Mouse (Mus musculus) retina, postnatal 7 days (tissue): ENCODE measurements around the gene Gm26938.

Experiments
- DNase-seq: peaks from one replicate; pipeline ENCODE4 v3.0.0-alpha.2; 2012; ENCODE audit warnings: low read depth, low spot score

Gm26938 gene

GRCm38 (mm10) chr5:139826357-139827055 lies at the start of gene Gm26938, which contains the start of gene Psmg3:
TSS of gene Gm26938 (minus strand) at chr5:139826407.
TSS of gene Psmg3 (minus strand) at chr5:139826885.
- DNase-seq = peak; percentile 87

DNA sequence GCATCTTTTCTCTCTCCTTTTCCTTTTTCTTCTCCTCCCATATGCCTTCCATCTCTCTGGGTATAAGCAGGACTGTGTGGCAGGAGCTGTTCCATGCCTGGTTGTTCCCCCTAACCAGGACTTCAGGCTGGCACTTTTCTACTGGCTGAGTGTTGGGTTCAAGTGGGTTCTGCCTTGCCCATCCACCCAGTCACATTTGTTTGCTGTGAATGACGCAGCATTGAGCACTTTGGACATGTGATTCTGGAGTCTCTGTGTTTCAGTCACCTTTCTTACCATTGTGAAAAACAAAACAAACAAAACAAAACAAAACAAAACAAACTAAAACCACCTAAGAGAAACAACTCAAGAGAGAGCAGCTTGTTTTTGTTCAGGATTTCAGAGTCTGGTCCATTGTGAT lies 45.3 kb upstream of the Gm26938 start:
- DNase-seq = no peak

- DNase-seq = peak; percentile 76
Measured at GRCm38 (mm10) chr5:139870886-139871285, 44.7 kb upstream of the Gm26938 start.

GRCm38 (mm10) chr5:139862759-139863158 lies 36.6 kb upstream of the Gm26938 start:
- DNase-seq = no peak

- no peak for DNase-seq
Measured at GRCm38 (mm10) chr5:139860328-139861104, 34.3 kb upstream of the Gm26938 start.

- DNase-seq = no peak
Measured at GRCm38 (mm10) chr5:139849626-139850320, 23.6 kb upstream of the Gm26938 start.

GRCm38 (mm10) chr5:139839142-139839541 lies 12.9 kb upstream of the Gm26938 start:
- DNase-seq = no peak

- peak; percentile 74 for DNase-seq
Measured at GRCm38 (mm10) chr5:139838476-139838892, 12.3 kb upstream of the Gm26938 start.

- DNase-seq = no peak
Measured at GRCm38 (mm10) chr5:139835706-139836105, 9.5 kb upstream of the Gm26938 start.

GRCm38 (mm10) chr5:139832125-139832524 lies 5.9 kb upstream of the Gm26938 start:
- DNase-seq = no peak

GRCm38 (mm10) chr5:139830734-139831133 lies 4.5 kb upstream of the Gm26938 start:
- no peak for DNase-seq

- no peak for DNase-seq
Measured at GRCm38 (mm10) chr5:139829384-139829783, 3.2 kb upstream of the Gm26938 start.

GRCm38 (mm10) chr5:139827593-139827992 lies 1.4 kb upstream of the Gm26938 start:
- no peak for DNase-seq

DNA sequence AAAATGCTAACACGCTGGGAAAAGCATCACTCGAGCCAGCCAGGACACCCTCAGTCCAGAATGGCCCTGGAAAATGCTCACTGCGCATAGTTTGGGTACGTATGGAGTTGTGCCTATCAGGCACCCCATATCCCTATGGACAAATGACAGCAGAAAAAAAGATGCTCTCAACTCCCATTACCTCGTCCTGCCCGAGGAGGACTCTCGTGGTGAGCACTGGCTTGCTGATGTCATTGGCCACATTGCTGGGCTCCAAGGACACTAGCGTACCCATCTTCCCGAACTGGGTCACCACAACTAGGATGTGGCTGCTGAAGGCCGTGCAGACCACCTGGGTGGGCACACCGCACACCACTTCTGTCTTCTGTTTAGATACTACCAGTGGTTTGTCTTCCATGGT lies 260 bp downstream of the Gm26938 start:
- no peak for DNase-seq

DNA sequence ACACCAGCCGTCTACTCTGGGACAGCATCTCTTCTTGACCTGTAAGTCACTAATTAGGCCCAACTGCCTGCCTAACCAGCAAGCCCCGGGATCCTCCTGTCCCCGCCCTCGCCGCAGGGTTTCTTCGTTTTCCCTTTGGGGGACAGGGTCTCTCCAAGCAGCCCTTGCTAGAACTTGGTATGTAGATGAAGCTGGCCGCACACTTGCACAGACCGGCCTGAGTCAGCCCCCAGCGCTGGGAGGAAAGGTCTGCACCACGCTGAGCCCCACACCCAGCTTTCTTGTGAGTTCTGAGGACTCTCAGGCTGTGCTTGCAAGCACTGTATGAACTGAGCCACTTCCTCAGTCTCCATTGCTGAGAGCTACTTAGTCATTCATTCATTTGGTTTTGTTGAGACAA lies 1.7 kb downstream of the Gm26938 start:
- DNase-seq = no peak

- DNase-seq = no peak
Measured at GRCm38 (mm10) chr5:139821466-139822459, 4.4 kb downstream of the Gm26938 start.

GRCm38 (mm10) chr5:139819538-139820181 lies 6.5 kb downstream of the Gm26938 start, which contains the start of gene Tmem184a:
TSS of gene Tmem184a (minus strand) at chr5:139819917.
- DNase-seq = no peak

DNA sequence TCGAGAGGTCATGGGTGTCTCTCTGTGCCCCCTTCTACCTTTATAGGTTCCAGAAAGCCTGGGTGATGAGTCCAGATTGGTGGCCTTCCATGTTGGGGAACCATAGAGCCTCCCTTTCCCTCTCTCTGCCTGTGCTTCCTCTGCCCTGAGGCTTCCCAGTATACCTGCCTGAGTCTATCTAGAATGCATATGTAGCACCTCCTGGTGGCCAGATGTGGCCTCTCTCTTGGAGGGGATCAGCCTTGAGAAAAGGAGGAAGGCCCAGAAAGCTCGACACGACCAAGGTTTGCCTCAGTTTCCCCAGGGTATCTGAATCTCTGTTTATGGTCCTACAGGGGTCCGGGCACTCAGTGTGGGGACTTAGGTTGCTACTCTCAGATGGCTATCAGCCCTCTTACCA lies 7.4 kb downstream of the Gm26938 start:
- DNase-seq = no peak

GRCm38 (mm10) chr5:139818056-139818455 lies 8.2 kb downstream of the Gm26938 start:
- DNase-seq = no peak

DNA sequence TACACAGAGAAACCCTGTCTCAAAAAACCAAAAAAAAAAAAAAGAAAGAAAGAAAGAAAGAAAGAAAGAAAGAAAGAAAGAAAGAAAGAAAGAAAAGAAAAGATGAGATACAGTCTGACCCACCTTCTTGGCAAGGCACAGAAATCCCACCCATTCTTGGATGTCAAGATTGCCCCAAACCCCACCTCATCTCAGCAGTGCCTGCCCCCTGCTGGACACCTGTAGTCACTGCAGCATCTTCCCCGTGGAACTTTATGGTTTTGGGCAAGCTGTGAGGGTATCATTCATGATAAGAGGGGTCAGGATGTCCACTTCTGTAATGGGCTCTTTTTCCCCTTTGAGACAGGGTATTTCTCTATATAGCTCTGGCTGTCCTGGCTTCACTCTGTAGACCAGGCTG lies 8.9 kb downstream of the Gm26938 start:
- DNase-seq = no peak
